Mouse (Mus musculus) embryonic facial prominence, embryonic 13.5 days (tissue): ENCODE results near the gene Arl6. TPM values are rescaled to one million over a fixed set of nuclear protein-coding genes. Genes with fewer than 3 reads are reported as not detected.
A peak's percentile ranks its signal among the peaks of the same experiment; 100 is the strongest.

Source experiments
- ATAC-seq: fragments of 200-750 bp; cut with Nextera tagmentation; 2 replicates; pipeline ENCODE4 v1.8.0; 2017; ENCODE audit warnings: low read depth; ENCODE audit not compliant: insufficient number of reproducible peaks, insufficient read depth, low FRiP score, low TSS enrichment
- H3K27ac ChIP-seq: fragments of 300-500 bp; sonication (generic); 2 replicates; pipeline ENCODE4 v1.5.1; 2015; ENCODE audit warnings: moderate library complexity, mild to moderate bottlenecking, inconsistent platforms
- H3K27me3 ChIP-seq: fragments of 300-500 bp; sonication (generic); 2 replicates; pipeline ENCODE4 v1.6.1; 2015; ENCODE audit warnings: mild to moderate bottlenecking, inconsistent platforms
- H3K36me3 ChIP-seq: fragments of 300-500 bp; sonication (generic); 2 replicates; pipeline ENCODE4 v1.6.1; 2015; ENCODE audit warnings: mild to moderate bottlenecking, inconsistent platforms
- H3K4me1 ChIP-seq: fragments of 300-500 bp; sonication (generic); 2 replicates; pipeline ENCODE4 v1.6.1; 2015; ENCODE audit warnings: inconsistent platforms
- H3K4me2 ChIP-seq: fragments of 300-500 bp; sonication (generic); 2 replicates; pipeline ENCODE4 v1.6.1; 2015; ENCODE audit warnings: moderate library complexity, mild to moderate bottlenecking, inconsistent platforms
- H3K4me3 ChIP-seq: fragments of 300-500 bp; sonication (generic); 2 replicates; pipeline ENCODE4 v1.5.1; 2015; ENCODE audit warnings: mild to moderate bottlenecking, inconsistent platforms
- H3K9ac ChIP-seq: fragments of 300-500 bp; sonication (generic); 2 replicates; pipeline ENCODE4 v1.6.1; 2015; ENCODE audit warnings: mild to moderate bottlenecking, inconsistent platforms
- H3K9me3 ChIP-seq: fragments of 300-500 bp; sonication (generic); 2 replicates; pipeline ENCODE4 v1.6.1; 2016; ENCODE audit warnings: inconsistent platforms
- WGBS: fragments of 180-500 bp; shearing (Covaris S2); methylation state at CpG from one replicate; pipeline ENCODE4 v1.1.7; 2015; ENCODE audit warnings: mixed read lengths; 5-methylcytosine and 5-hydroxymethylcytosine counted together
- polyA plus RNA-seq: library from polyadenylated mRNA; unstranded; fragments of >200 nt; fragmentation: Nextera tagmentation; extraction: Ambion mirVana; gene quantifications from 2 replicates; pipeline ENCODE4 v1.2.1, GENCODE M21; 2015

The Arl6 gene
- 28.3 and 37.6 TPM in 2 replicates for polyA plus RNA-seq

DNA sequence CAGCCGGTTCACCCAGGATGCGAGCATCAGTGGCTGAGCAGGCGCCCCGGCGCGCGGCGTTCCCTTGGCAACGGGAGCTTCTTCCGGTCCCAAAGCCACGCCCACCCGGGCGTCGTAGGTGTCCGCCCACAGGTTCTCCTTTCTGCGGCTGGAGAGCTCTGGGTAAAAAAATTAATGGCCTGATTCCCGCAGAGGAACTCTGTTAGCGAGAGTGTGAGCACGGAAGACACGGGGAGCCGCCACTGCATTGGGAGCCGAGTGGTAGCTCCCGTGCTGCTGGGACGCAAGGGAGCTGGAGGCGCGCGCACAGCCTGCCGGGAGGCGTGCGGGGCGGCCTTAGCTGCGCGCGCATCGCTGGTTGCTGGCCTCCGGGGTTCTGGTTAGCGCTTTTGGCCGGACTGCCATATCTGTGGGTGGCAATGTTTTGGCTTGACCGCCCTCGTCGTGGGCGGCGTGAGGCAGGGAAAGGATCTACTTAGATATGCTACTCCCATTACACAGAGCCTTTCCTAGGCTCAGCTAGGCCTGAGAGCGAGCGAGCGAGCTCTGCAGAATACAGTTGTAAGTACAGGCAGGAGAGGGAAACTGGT is at the start of gene Arl6:
Gene Arl6, minus strand, starts transcription at position 290 of the 590 bp plus-strand sequence.
- H3K4me1 ChIP-seq: 0 out of 2 replicates have a peak, but pooled peaks cover 4% of the 10 kb centered on the region
- 0 out of 2 replicates have a peak, but pooled peaks cover 2% of the 10 kb centered on the region for H3K36me3 ChIP-seq
- no peaks in the 10 kb centered on the region for H3K27me3 ChIP-seq
- WGBS: under 1% methylated on average over 46 of the region's 46 CpGs
- H3K27ac ChIP-seq: peak within 1 kb of the TSS; percentile 99
- peak within 1 kb of the TSS; percentile 74 for H3K4me3 ChIP-seq
- peak within 1 kb of the TSS; percentile 81 for H3K9ac ChIP-seq
- H3K4me2 ChIP-seq: peak within 1 kb of the TSS; percentile 73
- peak; percentile 94 for ATAC-seq
- no peaks in the 10 kb centered on the region for H3K9me3 ChIP-seq

GRCm38 (mm10) chr16:59685135-59685534 is 45.9 kb upstream of the Arl6 start:
- H3K9ac ChIP-seq: no peak overlapping the region
- H3K4me3 ChIP-seq: no peak overlapping the region
- H3K27ac ChIP-seq: no peak overlapping the region
- H3K9me3 ChIP-seq: no peaks in the 10 kb centered on the region
- WGBS: 74% methylated on average over 5 of the region's 5 CpGs
- no peak overlapping the region for H3K4me2 ChIP-seq
- no peak for ATAC-seq
- no peaks in the 10 kb centered on the region for H3K27me3 ChIP-seq
- no peaks in the 10 kb centered on the region for H3K36me3 ChIP-seq
- H3K4me1 ChIP-seq: peaks cover 2% of the 10 kb centered on the region; the same call in 1 of the 2 replicates

DNA sequence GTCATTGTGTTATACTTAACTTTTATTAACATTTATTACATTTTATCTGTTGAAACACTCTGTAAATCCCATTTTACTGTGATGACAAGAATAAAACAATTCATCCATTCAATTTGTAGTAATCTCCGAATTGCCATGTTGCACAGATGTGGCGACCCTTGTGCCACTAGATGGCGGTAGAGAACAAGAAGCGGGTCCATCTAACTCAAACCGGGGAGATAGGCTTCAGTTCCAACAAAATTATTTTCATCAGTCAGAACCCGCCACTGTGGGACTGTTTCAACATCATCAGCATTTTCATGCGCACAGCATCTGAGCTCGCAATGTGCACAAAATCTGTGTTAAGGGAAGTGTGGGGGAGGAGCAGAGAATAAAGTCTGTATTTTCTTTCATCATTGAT is 44.2 kb upstream of the Arl6 start:
- peak; percentile 69; the same call in 1 of the 2 replicates for ATAC-seq
- H3K4me1 ChIP-seq: peaks cover 2% of the 10 kb centered on the region; the same call in 1 of the 2 replicates
- no peak overlapping the region for H3K9ac ChIP-seq
- H3K36me3 ChIP-seq: no peaks in the 10 kb centered on the region
- H3K4me3 ChIP-seq: no peak overlapping the region
- H3K4me2 ChIP-seq: no peak overlapping the region
- H3K27ac ChIP-seq: no peak overlapping the region
- H3K27me3 ChIP-seq: no peaks in the 10 kb centered on the region
- 5% methylated on average over 8 of the region's 8 CpGs for WGBS
- H3K9me3 ChIP-seq: no peaks in the 10 kb centered on the region

DNA sequence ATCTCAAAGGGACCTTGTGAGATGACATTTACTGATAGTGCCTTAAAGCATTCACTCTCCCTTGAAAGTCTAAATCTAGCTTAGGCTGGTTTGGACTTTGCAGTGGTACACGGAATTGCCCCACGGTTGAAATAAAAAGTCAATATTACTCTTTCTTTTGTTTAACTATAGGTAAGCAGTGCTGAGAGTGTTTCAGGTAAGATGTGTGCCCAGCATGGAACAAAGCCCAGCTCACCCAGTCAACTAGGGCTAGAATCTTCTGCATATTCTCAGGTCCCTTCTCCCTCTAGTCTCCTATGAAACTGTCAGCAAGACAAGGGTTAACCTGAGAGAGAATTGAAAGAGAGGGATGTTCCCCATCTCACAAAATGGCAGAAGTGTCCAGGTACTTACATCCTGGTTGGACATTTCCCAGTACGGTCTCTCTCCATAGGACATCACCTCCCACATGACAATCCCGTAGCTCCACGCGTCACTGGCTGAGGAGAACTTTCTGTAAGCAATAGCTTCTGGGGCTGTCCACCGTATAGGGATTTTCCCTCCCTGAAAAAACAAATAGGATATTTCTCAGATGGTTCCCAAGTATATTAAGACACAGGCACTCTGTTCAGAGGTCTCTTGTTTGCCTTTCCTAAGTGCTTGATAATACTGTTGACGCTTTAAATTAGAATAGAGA is 43.2 kb upstream of the Arl6 start:
- no peaks in the 10 kb centered on the region for H3K9me3 ChIP-seq
- 79% methylated on average over 8 of the region's 8 CpGs for WGBS

GRCm38 (mm10) chr16:59666938-59667337 is 27.7 kb upstream of the Arl6 start:
- WGBS: 88% methylated on average over 2 of the region's 2 CpGs
- peaks cover 7% of the 10 kb centered on the region; the same call in 1 of the 2 replicates for H3K4me1 ChIP-seq

More for the DNA sequence above, 43.2 kb upstream of the Arl6 start:
- H3K4me3 ChIP-seq: no peak overlapping the region
- H3K4me2 ChIP-seq: no peak overlapping the region
- no peak overlapping the region for H3K9ac ChIP-seq
- no peak overlapping the region for H3K27ac ChIP-seq
- H3K36me3 ChIP-seq: no peaks in the 10 kb centered on the region
- H3K27me3 ChIP-seq: no peaks in the 10 kb centered on the region
- no peak; the same call in 1 of the 2 replicates for ATAC-seq
- H3K4me1 ChIP-seq: peaks cover 2% of the 10 kb centered on the region; the same call in 1 of the 2 replicates

DNA sequence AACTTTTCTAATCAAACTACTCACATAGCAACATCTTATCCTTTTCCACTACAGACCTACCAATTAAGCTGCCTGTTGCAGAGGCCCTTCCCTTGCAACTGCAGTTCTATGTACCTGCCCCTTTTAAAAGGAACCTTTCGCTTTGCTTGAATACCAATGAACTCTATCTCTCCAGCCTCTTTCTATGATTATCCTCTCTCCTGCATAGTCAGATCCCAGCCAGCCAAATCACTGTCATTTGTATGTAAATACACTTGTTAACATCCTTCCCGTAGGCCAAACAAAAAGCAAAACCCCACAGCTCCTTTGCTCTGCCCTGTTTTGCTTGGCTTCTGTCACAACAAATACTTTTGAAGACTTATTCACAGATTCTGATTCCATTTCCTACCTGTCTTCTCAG is 4.6 kb upstream of the Arl6 start:
- Histone ChIP-seq H3K4me3 (no peak overlapping the region), H3K27ac (no peak overlapping the region), H3K9me3 (no peaks in the 10 kb centered on the region), H3K4me1 (no peaks in the 10 kb centered on the region), H3K27me3 (no peaks in the 10 kb centered on the region), H3K9ac (no peak overlapping the region), H3K4me2 (no peak overlapping the region), H3K36me3 (no peaks in the 10 kb centered on the region)
- 62% methylated on average over 2 of the region's 2 CpGs for WGBS
- ATAC-seq: no peak

More at GRCm38 (mm10) chr16:59666938-59667337, 27.7 kb upstream of the Arl6 start:
- Histone ChIP-seq H3K9me3 (no peaks in the 10 kb centered on the region), H3K27ac (no peak overlapping the region), H3K4me3 (no peak overlapping the region), H3K4me2 (no peak overlapping the region), H3K27me3 (no peaks in the 10 kb centered on the region), H3K9ac (no peak overlapping the region), H3K36me3 (no peaks in the 10 kb centered on the region)
- no peak for ATAC-seq

- no peaks in the 10 kb centered on the region for H3K27me3 ChIP-seq
- 0 out of 2 replicates have a peak, but pooled peaks cover 4% of the 10 kb centered on the region for H3K4me1 ChIP-seq
- no peak overlapping the region for H3K4me3 ChIP-seq
- no peak for ATAC-seq
- no peaks in the 10 kb centered on the region for H3K36me3 ChIP-seq
- no peaks in the 10 kb centered on the region for H3K9me3 ChIP-seq
- peak overlapping the region; percentile 99; the same call in 1 of the 2 replicates for H3K27ac ChIP-seq
- WGBS: 80% methylated on average over 3 of the region's 3 CpGs
- peak overlapping the region; percentile 73 for H3K4me2 ChIP-seq
- H3K9ac ChIP-seq: no peak overlapping the region
These were observed 794 bp upstream of the Arl6 start for GRCm38 (mm10) chr16:59639985-59640384.

DNA sequence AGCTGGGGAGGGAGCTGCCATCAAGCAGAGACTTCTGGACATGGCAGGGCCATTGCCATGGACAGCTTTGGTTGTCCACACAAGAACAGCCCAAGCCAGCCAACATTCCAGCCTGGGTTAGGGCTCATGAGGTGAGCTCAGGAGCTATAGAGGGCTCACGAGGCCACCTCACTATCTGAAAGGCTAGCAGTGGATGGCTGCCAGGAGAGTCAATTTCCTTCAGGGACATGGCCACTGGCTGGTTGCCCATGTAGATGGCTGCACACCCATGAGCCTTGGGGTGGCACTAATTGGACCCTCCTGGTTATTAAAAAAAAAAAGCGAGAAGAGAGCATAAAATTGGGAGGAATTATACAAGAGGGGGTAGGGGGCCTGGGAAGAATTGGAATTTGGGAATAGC is 4.6 kb downstream of the Arl6 start:
- 83% methylated on average over 2 of the region's 2 CpGs for WGBS
- Histone ChIP-seq H3K4me2 (no peak overlapping the region), H3K27ac (no peak overlapping the region), H3K27me3 (no peaks in the 10 kb centered on the region), H3K4me3 (no peak overlapping the region), H3K9ac (no peak overlapping the region), H3K4me1 (0 out of 2 replicates have a peak, but pooled peaks cover 4% of the 10 kb centered on the region), H3K9me3 (no peaks in the 10 kb centered on the region), H3K36me3 (peaks cover 13% of the 10 kb centered on the region)
- no peak for ATAC-seq

- Histone ChIP-seq H3K4me2 (no peak overlapping the region), H3K27ac (no peak overlapping the region), H3K4me3 (no peak overlapping the region), H3K27me3 (no peaks in the 10 kb centered on the region), H3K9me3 (no peaks in the 10 kb centered on the region), H3K36me3 (no peaks in the 10 kb centered on the region), H3K9ac (no peak overlapping the region), H3K4me1 (no peaks in the 10 kb centered on the region)
- 99% methylated on average over 2 of the region's 2 CpGs for WGBS
- no peak for ATAC-seq
These were observed 17.6 kb downstream of the Arl6 start for GRCm38 (mm10) chr16:59621554-59621953.

- Histone ChIP-seq H3K9me3 (no peaks in the 10 kb centered on the region), H3K4me1 (no peaks in the 10 kb centered on the region), H3K4me2 (no peak overlapping the region), H3K36me3 (no peaks in the 10 kb centered on the region), H3K4me3 (no peak overlapping the region), H3K27me3 (no peaks in the 10 kb centered on the region), H3K9ac (no peak overlapping the region), H3K27ac (no peak overlapping the region)
- WGBS: 41% methylated on average over 3 of the region's 3 CpGs
- ATAC-seq: no peak
These were observed 22.0 kb downstream of the Arl6 start for GRCm38 (mm10) chr16:59617167-59617566.

GRCm38 (mm10) chr16:59615675-59616074 is 23.5 kb downstream of the Arl6 start:
- no peaks in the 10 kb centered on the region for H3K9me3 ChIP-seq
- H3K4me2 ChIP-seq: no peak overlapping the region
- no peak overlapping the region for H3K27ac ChIP-seq
- no peak overlapping the region for H3K9ac ChIP-seq
- WGBS: 76% methylated on average over 3 of the region's 3 CpGs
- no peak for ATAC-seq
- no peak overlapping the region for H3K4me3 ChIP-seq
- no peaks in the 10 kb centered on the region for H3K4me1 ChIP-seq
- no peaks in the 10 kb centered on the region for H3K27me3 ChIP-seq
- H3K36me3 ChIP-seq: no peaks in the 10 kb centered on the region

GRCm38 (mm10) chr16:59610750-59611149 is 28.4 kb downstream of the Arl6 start:
- Histone ChIP-seq H3K4me2 (no peak overlapping the region), H3K36me3 (no peaks in the 10 kb centered on the region), H3K4me3 (no peak overlapping the region), H3K9me3 (no peaks in the 10 kb centered on the region), H3K27me3 (no peaks in the 10 kb centered on the region), H3K4me1 (no peaks in the 10 kb centered on the region), H3K9ac (no peak overlapping the region), H3K27ac (no peak overlapping the region)
- no peak for ATAC-seq
- WGBS: 71% methylated on average over 1 of the region's 1 CpGs
